Mouse (Mus musculus) adipocyte (in vitro differentiated cells): Measurements from ENCODE around the gene Dcaf12l1.
"Not testable (repeated sequence)": the region's sequence is repeated elsewhere in the genome, so short reads cannot be mapped to it uniquely, and the experiment has no call there.

ENCODE experiments used
- DNase-seq: peaks from one replicate; pipeline ENCODE4 v3.0.0-alpha.2; 2016; ENCODE audit warnings: low spot score

Dcaf12l1 gene

DNA sequence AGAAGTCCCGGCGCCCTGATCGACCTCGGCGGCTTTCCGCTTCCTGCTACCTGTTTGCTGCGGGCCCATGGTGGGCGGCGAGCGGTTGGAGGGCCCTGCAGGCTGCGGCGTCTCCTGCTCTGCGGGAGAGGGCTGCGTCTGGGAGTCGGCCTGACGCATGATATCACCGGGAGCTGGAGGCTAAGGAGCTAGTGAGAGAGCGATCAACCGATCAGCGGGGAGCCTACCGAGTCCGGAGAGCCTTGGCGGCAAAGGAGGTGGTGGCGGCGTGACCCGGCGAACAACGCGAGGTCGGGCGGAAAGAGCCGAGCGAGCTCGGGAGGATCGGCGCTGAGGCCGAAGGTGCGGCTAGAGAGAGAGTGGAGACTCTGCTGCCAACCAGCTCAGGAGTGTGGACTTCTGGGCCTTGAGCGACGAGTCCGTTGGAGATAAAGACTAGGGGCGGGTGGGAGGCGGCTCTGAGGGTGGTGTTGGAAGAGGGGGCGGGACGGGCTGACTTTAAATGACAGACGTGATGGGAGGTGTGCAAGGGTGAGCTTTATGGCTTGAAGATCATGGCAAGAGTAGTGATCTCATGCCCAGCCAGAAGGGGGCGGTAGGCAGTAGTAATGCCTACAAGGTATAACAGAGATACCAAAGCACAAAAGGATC is at the start of gene Dcaf12l1:
Gene Dcaf12l1 (minus strand): TSS at position 437 of the 651 bp plus-strand sequence.
- DNase-seq = no peak

DNA sequence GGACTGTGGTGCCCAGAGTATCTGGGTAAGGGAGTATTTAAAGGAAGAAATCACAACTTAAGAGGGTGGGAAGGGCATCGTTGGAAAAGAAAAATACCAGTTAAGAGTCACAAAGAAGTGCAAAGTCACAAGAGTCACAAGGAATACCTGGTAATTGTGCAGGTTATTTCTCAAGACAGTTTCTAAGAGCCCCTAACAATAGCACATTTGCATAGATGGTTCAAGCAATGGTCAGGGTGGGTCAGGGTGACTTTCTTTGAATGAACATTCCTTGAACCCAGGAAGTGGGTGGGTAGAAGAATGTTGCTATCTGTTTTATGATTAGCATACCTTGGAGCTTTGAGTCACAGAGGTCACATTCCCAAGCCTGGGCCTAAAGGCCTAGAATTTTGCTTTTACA is 19.4 kb upstream of the Dcaf12l1 start:
- not testable (repeated sequence) for DNase-seq

DNA sequence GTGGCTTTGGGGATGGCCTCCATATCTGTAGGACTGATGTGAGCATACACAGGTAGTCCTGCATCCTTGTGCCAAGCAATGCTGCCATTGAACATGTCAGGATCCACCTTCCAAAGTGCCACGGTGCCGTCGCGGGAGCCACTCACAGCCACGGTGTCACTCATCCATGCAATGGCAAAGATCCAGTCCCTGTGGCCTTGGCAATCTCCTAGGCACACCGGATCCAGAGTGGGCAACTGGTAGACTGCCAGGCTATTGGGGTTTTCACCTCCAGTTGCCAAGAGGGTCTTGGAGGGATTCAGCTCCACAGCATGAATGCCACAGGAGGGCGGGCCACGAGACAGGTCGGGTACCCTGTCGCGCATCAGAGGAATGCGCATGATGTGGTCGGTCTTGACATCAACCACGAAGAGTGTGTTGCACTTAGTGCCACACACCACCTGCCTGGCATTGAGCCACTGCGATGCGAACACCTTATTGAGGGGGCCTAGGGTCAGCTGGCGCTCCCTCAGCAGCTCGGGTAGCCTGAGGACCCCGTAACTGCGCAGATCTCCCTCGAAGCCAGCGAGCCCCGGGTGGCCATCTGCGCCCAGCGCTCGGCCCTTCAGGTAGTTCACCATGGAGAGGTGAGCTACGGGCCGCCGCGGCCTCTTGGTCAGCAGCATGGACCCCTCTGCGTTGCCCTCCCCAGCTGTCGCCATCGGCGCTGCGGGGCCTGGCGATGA is 799 bp downstream of the Dcaf12l1 start:
- no peak for DNase-seq
